Mouse (Mus musculus): ENCODE data around the gene Sord.

Gene Sord

GRCm38 (mm10) chr2:122240735-122241134 is 6.2 kb downstream of the Sord start:
- no peak for DNase-seq (ENCODE audit: low spot score)

- no peak for DNase-seq (ENCODE audit: low spot score)
Measured at GRCm38 (mm10) chr2:122241226-122241625, 6.7 kb downstream of the Sord start.

- no peak for DNase-seq (ENCODE audit: low spot score)
Measured at GRCm38 (mm10) chr2:122241935-122242334, 7.4 kb downstream of the Sord start.

- DNase-seq (ENCODE audit: low spot score) = peak; percentile 77
Measured at GRCm38 (mm10) chr2:122243671-122244131, 9.2 kb downstream of the Sord start.

GRCm38 (mm10) chr2:122247786-122248185 is 13.2 kb downstream of the Sord start:
- DNase-seq (ENCODE audit: low spot score) = no peak

- DNase-seq (ENCODE audit: low spot score) = no peak
Measured at GRCm38 (mm10) chr2:122255997-122256396, 21.4 kb downstream of the Sord start.

- DNase-seq (ENCODE audit: low spot score) = no peak
Measured at GRCm38 (mm10) chr2:122260729-122261128, 26.2 kb downstream of the Sord start.

- DNase-seq (ENCODE audit: low spot score) = no peak
Measured at GRCm38 (mm10) chr2:122264690-122265089, 30.1 kb downstream of the Sord start.

- DNase-seq (ENCODE audit: low spot score) = no peak
Measured at GRCm38 (mm10) chr2:122266407-122267193, 32.1 kb downstream of the Sord start.

GRCm38 (mm10) chr2:122278769-122279168 is 44.2 kb downstream of the Sord start:
- DNase-seq (ENCODE audit: low spot score) = no peak

GRCm38 (mm10) chr2:122284091-122284490 is 49.5 kb downstream of the Sord start:
- no peak for DNase-seq (ENCODE audit: low spot score)

GRCm38 (mm10) chr2:122286137-122286536 is 51.6 kb downstream of the Sord start:
- DNase-seq (ENCODE audit: low spot score) = no peak

- DNase-seq (ENCODE audit: low spot score) = no peak
Measured at GRCm38 (mm10) chr2:122294916-122295315, 60.4 kb downstream of the Sord start.

- DNase-seq (ENCODE audit: low spot score) = no peak
Measured at GRCm38 (mm10) chr2:122297271-122298095, 62.9 kb downstream of the Sord start.

GRCm38 (mm10) chr2:122298096-122298499 is 63.5 kb downstream of the Sord start, which contains the start of gene Duox2:
Gene Duox2, minus strand, starts transcription at chr2:122298449.
- DNase-seq (ENCODE audit: low spot score) = no peak

GRCm38 (mm10) chr2:122298596-122299490 is 64.3 kb downstream of the Sord start, which contains the start of gene Duoxa2:
Gene Duoxa2, plus strand, starts transcription at chr2:122298900.
- no peak for DNase-seq (ENCODE audit: low spot score)

GRCm38 (mm10) chr2:122299911-122300655 is 65.5 kb downstream of the Sord start:
- DNase-seq (ENCODE audit: low spot score) = no peak

- DNase-seq (ENCODE audit: low spot score) = no peak
Measured at GRCm38 (mm10) chr2:122300656-122301020, 66.1 kb downstream of the Sord start.

- no peak for DNase-seq (ENCODE audit: low spot score)
Measured at GRCm38 (mm10) chr2:122301081-122301920, 66.8 kb downstream of the Sord start.

- no peak for DNase-seq (ENCODE audit: low spot score)
Measured at GRCm38 (mm10) chr2:122301921-122302573, 67.5 kb downstream of the Sord start.

Data from c-Kit-positive CD71-positive TER-119-positive erythroid progenitor cells, embryonic 14.5 days (primary cell).